Mouse (Mus musculus) C2C12 (cell line): ENCODE measurements around the gene Phb. TPM values are rescaled to one million over a fixed set of nuclear protein-coding genes. Genes with fewer than 3 reads are reported as not detected.
A peak's percentile ranks its signal among the peaks of the same experiment; 100 is the strongest.

Experiments
- H3K27me3 ChIP-seq: one replicate; pipeline ENCODE4 v1.6.1; 2011; ENCODE audit not compliant: control insufficient read depth, insufficient read depth, insufficient read length
- H3K36me3 ChIP-seq: one replicate; pipeline ENCODE4 v1.6.1; 2011; ENCODE audit not compliant: control insufficient read depth, insufficient read depth
- H3K4me3 ChIP-seq: one replicate; pipeline ENCODE4 v1.5.1; 2011; ENCODE audit warnings: mild to moderate bottlenecking, control low read depth; ENCODE audit not compliant: poor library complexity, insufficient read depth, severe bottlenecking
- H3K79me2 ChIP-seq: one replicate; pipeline ENCODE4 v1.6.1; 2011; ENCODE audit not compliant: control insufficient read depth, insufficient read depth
- H3K79me3 ChIP-seq: one replicate; pipeline ENCODE4 v1.6.1; 2011; ENCODE audit warnings: low read depth, control low read depth
- H3ac ChIP-seq: one replicate; pipeline ENCODE3; 2011; ENCODE audit warnings: low read depth; ENCODE audit not compliant: control insufficient read depth, insufficient read length
- CEBPB ChIP-seq: IDR thresholded peaks from one replicate; pipeline ENCODE4 v1.6.1; 2011; ENCODE audit warnings: low read depth, mild to moderate bottlenecking, control low read depth, moderate library complexity
- CTCF ChIP-seq: IDR thresholded peaks from one replicate; pipeline ENCODE4 v1.5.1; 2011; ENCODE audit not compliant: control insufficient read depth, insufficient read depth, insufficient read length
- FOSL1 ChIP-seq: IDR thresholded peaks from one replicate; pipeline ENCODE4 v1.8.0; 2011; ENCODE audit warnings: mild to moderate bottlenecking, low read length; ENCODE audit not compliant: poor library complexity, insufficient read depth, severe bottlenecking
- MAX ChIP-seq: IDR thresholded peaks from one replicate; pipeline ENCODE4 v1.6.1; 2011; ENCODE audit warnings: mild to moderate bottlenecking, control low read depth
- MYOD1 ChIP-seq: IDR thresholded peaks from one replicate; pipeline ENCODE4 v1.6.1; 2011; ENCODE audit warnings: low read depth; ENCODE audit not compliant: control insufficient read depth, insufficient read length
- MYOG ChIP-seq: IDR thresholded peaks from one replicate; pipeline ENCODE4 v1.6.1; 2011; ENCODE audit not compliant: control insufficient read depth, insufficient read length; ENCODE audit errors: extremely low read depth
- USF1 ChIP-seq: IDR thresholded peaks from one replicate; pipeline ENCODE4 v1.6.1; 2011; ENCODE audit warnings: low read depth, mild to moderate bottlenecking, control low read depth, moderate library complexity
- polyA plus RNA-seq: library from polyadenylated mRNA; unstranded; fragments of >200 nt; fragmentation: generic; extraction: Trizol; gene quantifications from one replicate; pipeline ENCODE4 v1.2.1, GENCODE M21; 2012; ENCODE audit warnings: missing spikeins

Gene Phb
- polyA plus RNA-seq, 1 experiment = 396 TPM

DNA sequence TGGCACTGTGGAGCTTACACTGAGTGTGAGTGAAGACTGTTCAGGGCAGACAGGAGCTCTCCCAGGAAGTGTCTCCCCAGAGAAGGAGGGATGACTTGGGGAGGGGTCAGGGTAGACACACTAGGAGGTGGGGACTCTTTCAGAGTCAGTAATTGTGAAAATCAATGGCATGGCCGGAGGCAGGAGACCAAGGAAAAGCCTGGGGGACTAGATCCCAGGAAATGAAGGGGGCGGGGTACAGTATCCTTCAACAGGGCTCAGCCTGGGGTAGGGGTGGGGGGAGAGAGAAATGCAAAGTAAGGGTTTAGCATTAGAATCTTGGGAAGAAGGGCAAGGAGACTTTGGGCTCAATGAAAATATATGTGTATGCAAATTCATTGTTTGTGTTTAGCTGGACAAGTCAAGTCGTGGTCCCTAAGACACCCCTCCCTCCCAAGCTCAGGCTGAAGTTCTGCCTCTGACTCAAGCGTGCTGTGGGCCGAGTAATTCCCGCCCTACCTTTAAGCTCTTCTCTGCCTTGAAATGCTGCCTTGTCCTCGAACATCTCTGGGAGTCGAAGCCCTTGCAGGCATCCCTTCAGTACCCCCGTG is 45.1 kb upstream of the Phb start:
- TF ChIP-seq MYOD1 (no peak), USF1 (no peak), CTCF (no peak), MAX (no peak), CEBPB (no peak), FOSL1 (no peak), MYOG (no peak)

GRCm38 (mm10) chr11:95622426-95622825 is 44.3 kb upstream of the Phb start:
- Histone ChIP-seq H3K79me3 (no peaks in the 10 kb centered on the region), H3K79me2 (no peaks in the 10 kb centered on the region), H3K36me3 (no peaks in the 10 kb centered on the region), H3ac (no peak overlapping the region), H3K27me3 (peaks cover 66% of the 10 kb centered on the region), H3K4me3 (no peak overlapping the region)
- TF ChIP-seq MYOG = no peak
- no peak for TF ChIP-seq CEBPB

More for the DNA sequence above, 45.1 kb upstream of the Phb start:
- H3K79me3 ChIP-seq = no peaks in the 10 kb centered on the region
- H3K27me3 ChIP-seq = peaks cover 62% of the 10 kb centered on the region
- no peaks in the 10 kb centered on the region for H3K36me3 ChIP-seq
- no peak overlapping the region for H3ac ChIP-seq
- H3K4me3 ChIP-seq = no peak overlapping the region
- no peaks in the 10 kb centered on the region for H3K79me2 ChIP-seq

DNA sequence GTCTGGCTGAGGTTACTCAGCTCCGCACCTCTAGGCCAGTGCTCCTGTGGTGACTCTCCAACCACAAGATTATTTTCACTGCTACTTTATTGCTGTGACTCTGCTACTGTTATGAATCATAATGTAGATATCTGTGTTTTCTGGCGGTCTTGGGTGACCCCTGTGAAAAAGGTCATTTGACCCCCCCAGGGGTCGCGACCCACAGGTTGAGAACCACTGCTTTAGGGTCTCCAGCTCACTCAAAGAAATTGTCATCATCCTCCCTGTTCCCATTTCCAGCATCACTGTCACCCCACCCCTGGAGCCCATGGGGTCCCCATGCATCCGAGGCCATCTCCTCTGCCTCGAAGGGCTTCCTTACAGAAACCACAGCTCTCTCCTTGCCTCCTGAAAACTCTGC is 36.2 kb upstream of the Phb start:
- H3K79me2 ChIP-seq = no peaks in the 10 kb centered on the region
- H3K27me3 ChIP-seq = peaks cover 28% of the 10 kb centered on the region
- H3ac ChIP-seq = no peak overlapping the region
- H3K4me3 ChIP-seq = no peak overlapping the region
- TF ChIP-seq FOSL1 = peak; percentile 41
- no peak for TF ChIP-seq MYOG
- H3K36me3 ChIP-seq = no peaks in the 10 kb centered on the region
- H3K79me3 ChIP-seq = no peaks in the 10 kb centered on the region

- TF ChIP-seq CEBPB = no peak
- no peak for TF ChIP-seq MYOG
- TF ChIP-seq CTCF = no peak
- no peak for TF ChIP-seq USF1
- TF ChIP-seq FOSL1 = no peak
- TF ChIP-seq MYOD1 = no peak
- no peak for TF ChIP-seq MAX
- Histone ChIP-seq H3K27me3 (peaks cover 26% of the 10 kb centered on the region), H3K79me3 (no peaks in the 10 kb centered on the region), H3K36me3 (no peaks in the 10 kb centered on the region), H3K79me2 (no peaks in the 10 kb centered on the region), H3ac (no peak overlapping the region), H3K4me3 (no peak overlapping the region)
These were observed 35.5 kb upstream of the Phb start for GRCm38 (mm10) chr11:95631301-95631700.

- H3ac ChIP-seq = no peak overlapping the region
- no peak overlapping the region for H3K4me3 ChIP-seq
- TF ChIP-seq MYOG (no peak), MYOD1 (no peak), CEBPB (no peak), CTCF (no peak), FOSL1 (no peak), USF1 (no peak), MAX (no peak)
- no peaks in the 10 kb centered on the region for H3K79me3 ChIP-seq
- no peaks in the 10 kb centered on the region for H3K36me3 ChIP-seq
- H3K79me2 ChIP-seq = no peaks in the 10 kb centered on the region
- H3K27me3 ChIP-seq = peaks cover 17% of the 10 kb centered on the region
These were observed 34.3 kb upstream of the Phb start for GRCm38 (mm10) chr11:95632474-95632873.

DNA sequence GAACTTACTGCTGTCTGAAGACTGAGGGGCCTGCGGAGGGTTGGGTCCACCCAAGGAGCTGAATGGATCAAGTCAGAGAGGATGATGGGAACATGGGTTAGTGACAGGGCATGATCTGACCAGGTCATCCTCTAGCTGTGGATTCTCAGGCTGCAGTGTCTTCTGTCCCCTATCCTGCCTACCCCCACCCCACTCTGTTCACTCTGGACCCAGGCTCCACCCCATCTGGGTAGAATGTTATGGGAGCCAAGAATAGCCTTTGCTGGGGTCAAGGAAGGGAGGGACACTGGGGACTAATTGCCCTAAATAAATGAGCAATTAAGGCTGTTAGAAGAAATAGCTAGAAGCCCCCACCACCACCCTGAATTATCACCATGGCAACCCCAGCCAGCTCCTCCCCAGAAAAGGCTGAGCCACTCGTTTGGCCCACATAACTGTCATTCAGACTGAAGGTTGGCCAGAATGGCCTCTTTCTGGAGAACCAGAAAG is 33.2 kb upstream of the Phb start:
- H3ac ChIP-seq = no peak overlapping the region
- TF ChIP-seq MYOG (no peak), MYOD1 (no peak), CEBPB (no peak), CTCF (no peak), MAX (no peak), USF1 (no peak), FOSL1 (no peak)

More for the DNA sequence above, 33.2 kb upstream of the Phb start:
- H3K27me3 ChIP-seq = peaks cover 6% of the 10 kb centered on the region
- H3K4me3 ChIP-seq = no peak overlapping the region
- H3K79me3 ChIP-seq = no peaks in the 10 kb centered on the region
- H3K36me3 ChIP-seq = no peaks in the 10 kb centered on the region
- H3K79me2 ChIP-seq = no peaks in the 10 kb centered on the region
